Mouse (Mus musculus) intestine, postnatal 0 days (tissue): Measurements from ENCODE around the gene U2af2. TPM values are rescaled to one million over a fixed set of nuclear protein-coding genes. Genes with fewer than 3 reads are reported as not detected.

ENCODE experiments used
- ATAC-seq: fragments of 200-750 bp; cut with Nextera tagmentation; 2 replicates; pipeline ENCODE4 v1.8.0; 2017; ENCODE audit warnings: mild to moderate bottlenecking, moderate TSS enrichment, moderate library complexity
- H3K27ac ChIP-seq: fragments of 300-500 bp; sonication (generic); 2 replicates; pipeline ENCODE4 v1.5.1; 2014; ENCODE audit warnings: mild to moderate bottlenecking, low read depth, low read length, moderate library complexity
- H3K27me3 ChIP-seq: fragments of 300-500 bp; sonication (generic); replicated peaks from 2 replicates; pipeline ENCODE4 v1.6.1; 2014; ENCODE audit warnings: low read length, mixed read lengths; ENCODE audit not compliant: control insufficient read depth, insufficient read depth
- H3K36me3 ChIP-seq: fragments of 300-500 bp; sonication (generic); 2 replicates; pipeline ENCODE4 v1.6.1; 2014; ENCODE audit warnings: mild to moderate bottlenecking, moderate library complexity; ENCODE audit not compliant: control insufficient read depth, insufficient read depth
- H3K4me1 ChIP-seq: fragments of 300-500 bp; sonication (generic); replicated peaks from 2 replicates; pipeline ENCODE4 v1.6.1; 2014; ENCODE audit warnings: antibody characterized with exemption, low read length, mixed read lengths; ENCODE audit not compliant: control insufficient read depth, insufficient read depth
- H3K4me2 ChIP-seq: fragments of 300-500 bp; sonication (generic); replicated peaks from 2 replicates; pipeline ENCODE4 v1.6.1; 2014; ENCODE audit warnings: low read depth, mild to moderate bottlenecking, moderate library complexity
- H3K4me3 ChIP-seq: fragments of 300-500 bp; sonication (generic); 2 replicates; pipeline ENCODE4 v1.5.1; 2014; ENCODE audit warnings: low read depth, low read length
- H3K9ac ChIP-seq: fragments of 300-500 bp; sonication (generic); 2 replicates; pipeline ENCODE4 v1.6.1; 2014; ENCODE audit warnings: mild to moderate bottlenecking, low read depth, low read length
- H3K9me3 ChIP-seq: fragments of 300-500 bp; sonication (generic); 2 replicates; pipeline ENCODE4 v1.6.1; 2016; ENCODE audit warnings: mixed run types; ENCODE audit not compliant: control insufficient read depth
- CTCF ChIP-seq: sonication (generic); IDR thresholded peaks from 2 replicates; pipeline ENCODE4 v1.5.1; 2016; ENCODE audit warnings: low read depth, mild to moderate bottlenecking, control low read depth, antibody characterized with exemption, moderate library complexity
- WGBS: fragments of 180-500 bp; shearing (Covaris S2); extraction: QIAGEN DNeasy Blood & Tissue Kit; methylation state at CpG from one replicate; pipeline ENCODE4 v1.1.7; 2014; 5-methylcytosine and 5-hydroxymethylcytosine counted together
- polyA plus RNA-seq: library from polyadenylated mRNA; unstranded; fragments of >200 nt; fragmentation: Nextera tagmentation; extraction: Ambion mirVana; gene quantifications from 2 replicates; pipeline ENCODE4 v1.2.1, GENCODE M21; 2015

U2af2 gene
- polyA plus RNA-seq, 1 experiment from 2014 or later = 48.3 TPM

- ATAC-seq = no peak
- TF ChIP-seq CTCF = no peak
- Histone ChIP-seq H3K9me3 (no peaks in the 10 kb centered on the region), H3K27me3 (no peaks in the 10 kb centered on the region), H3K27ac (peak overlapping the region; percentile 95), H3K36me3 (peaks cover 22% of the 10 kb centered on the region; the same call in 1 of the 2 replicates), H3K4me1 (no peaks in the 10 kb centered on the region; the same call in 1 of the 2 replicates), H3K4me2 (peak overlapping the region; percentile 75), H3K4me3 (peak overlapping the region; percentile 88), H3K9ac (peak overlapping the region; percentile 96)
- 41% methylated on average over 5 of the region's 5 CpGs for WGBS
Observed at GRCm38 (mm10) chr7:5021197-5021596, 40.7 kb upstream of the U2af2 start.

GRCm38 (mm10) chr7:5029543-5029942, 32.4 kb upstream of the U2af2 start:
- no peak overlapping the region for H3K9ac ChIP-seq
- H3K27me3 ChIP-seq = no peaks in the 10 kb centered on the region
- H3K9me3 ChIP-seq = peaks cover 16% of the 10 kb centered on the region
- ATAC-seq = no peak
- H3K27ac ChIP-seq = 0 out of 2 replicates have a peak overlapping the region, but pooled peaks have one; percentile 46
- no peak overlapping the region for H3K4me2 ChIP-seq
- 92% methylated on average over 22 of the region's 22 CpGs for WGBS
- no peak overlapping the region for H3K4me3 ChIP-seq
- no peaks in the 10 kb centered on the region for H3K4me1 ChIP-seq
- H3K36me3 ChIP-seq = peaks cover 55% of the 10 kb centered on the region
- TF ChIP-seq CTCF = no peak

- no peak overlapping the region for H3K4me3 ChIP-seq
- no peak overlapping the region for H3K9ac ChIP-seq
- no peak overlapping the region for H3K4me2 ChIP-seq
- ATAC-seq = no peak
- 94% methylated on average over 21 of the region's 21 CpGs for WGBS
- H3K27ac ChIP-seq = peak overlapping the region; percentile 46; the same call in 1 of the 2 replicates
- peaks cover 16% of the 10 kb centered on the region for H3K9me3 ChIP-seq
- no peak for TF ChIP-seq CTCF
- peaks cover 52% of the 10 kb centered on the region for H3K36me3 ChIP-seq
- no peaks in the 10 kb centered on the region for H3K4me1 ChIP-seq
- no peaks in the 10 kb centered on the region for H3K27me3 ChIP-seq
Observed at GRCm38 (mm10) chr7:5029946-5030345, 32.0 kb upstream of the U2af2 start.

GRCm38 (mm10) chr7:5030554-5031275, 31.2 kb upstream of the U2af2 start:
- Histone ChIP-seq H3K9ac (no peak overlapping the region), H3K4me3 (no peak overlapping the region), H3K27me3 (no peaks in the 10 kb centered on the region), H3K27ac (peak overlapping the region; percentile 46), H3K36me3 (peaks cover 59% of the 10 kb centered on the region), H3K4me1 (no peaks in the 10 kb centered on the region), H3K4me2 (no peak overlapping the region), H3K9me3 (peaks cover 16% of the 10 kb centered on the region)
- no peak for TF ChIP-seq CTCF
- no peak for ATAC-seq
- WGBS = 88% methylated on average over 63 of the region's 63 CpGs

- no peak for ATAC-seq
- TF ChIP-seq CTCF = no peak
- peaks cover 16% of the 10 kb centered on the region for H3K9me3 ChIP-seq
- H3K4me2 ChIP-seq = no peak overlapping the region
- 86% methylated on average over 46 of the region's 46 CpGs for WGBS
- no peaks in the 10 kb centered on the region for H3K4me1 ChIP-seq
- peak overlapping the region; percentile 46 for H3K27ac ChIP-seq
- peaks cover 67% of the 10 kb centered on the region for H3K36me3 ChIP-seq
- H3K9ac ChIP-seq = no peak overlapping the region
- H3K4me3 ChIP-seq = no peak overlapping the region
- no peaks in the 10 kb centered on the region for H3K27me3 ChIP-seq
Observed at GRCm38 (mm10) chr7:5031496-5031895, 30.4 kb upstream of the U2af2 start.

GRCm38 (mm10) chr7:5033818-5034217, 28.1 kb upstream of the U2af2 start, which contains the start of gene 4632433K11Rik:
Gene 4632433K11Rik (plus strand): TSS chr7:5034118.
- 90% methylated on average over 3 of the region's 3 CpGs for WGBS
- no peak for ATAC-seq
- peaks cover 60% of the 10 kb centered on the region for H3K36me3 ChIP-seq

More at GRCm38 (mm10) chr7:5033818-5034217, 28.1 kb upstream of the U2af2 start, which contains the start of gene 4632433K11Rik:
- no peak within 1 kb of the TSS for H3K4me3 ChIP-seq
- peaks cover 16% of the 10 kb centered on the region for H3K9me3 ChIP-seq
- H3K27me3 ChIP-seq = no peaks in the 10 kb centered on the region
- H3K27ac ChIP-seq = no peak within 1 kb of the TSS
- H3K9ac ChIP-seq = no peak within 1 kb of the TSS
- TF ChIP-seq CTCF = no peak
- H3K4me2 ChIP-seq = no peak within 1 kb of the TSS
- H3K4me1 ChIP-seq = 0 out of 2 replicates have a peak, but pooled peaks cover 3% of the 10 kb centered on the region
